Mouse (Mus musculus): ENCODE results near the gene Gpr179.

Gene Gpr179

GRCm38 (mm10) chr11:97285852-97286775, 65.8 kb downstream of the Gpr179 start:
- no peak for DNase-seq (ENCODE audit: low spot score)

DNA sequence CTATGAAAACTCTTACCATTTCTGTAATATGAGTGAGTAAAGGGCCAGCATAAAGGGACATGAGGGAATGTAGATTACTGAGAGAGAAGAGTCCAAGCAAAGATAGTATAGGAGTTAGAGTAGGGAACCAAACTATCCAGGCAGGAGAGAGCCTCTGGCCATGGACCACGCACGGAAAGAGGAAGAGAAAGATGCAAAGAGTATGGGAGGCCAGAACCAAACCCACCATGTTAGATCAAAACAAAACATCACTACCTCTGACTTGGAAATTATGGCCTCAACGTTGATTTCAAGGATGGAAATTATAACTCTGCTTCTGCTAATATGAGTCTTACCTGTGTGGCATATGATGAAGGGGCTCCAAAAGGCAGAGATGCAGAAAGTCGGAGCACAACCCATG, 67.0 kb downstream of the Gpr179 start:
- DNase-seq (ENCODE audit: low spot score) = no peak

- DNase-seq (ENCODE audit: low spot score) = no peak
Measured at GRCm38 (mm10) chr11:97282179-97282578, 69.7 kb downstream of the Gpr179 start.

Data from ovary, adult 18-20 months (tissue).